Mouse (Mus musculus) c-Kit-positive CD71-positive TER-119-positive erythroid progenitor cells, embryonic 14.5 days (primary cell): ENCODE measurements at regions not wholly inside any gene's neighbourhood (a gene's known extent, or its start where the extent isn't known, plus 50 kb on each side); places are given as distances from the start of the nearest gene placed in this dataset.

Experiments
- DNase-seq: peaks from one replicate; pipeline ENCODE4 v3.0.0-alpha.2; 2013; ENCODE audit warnings: low spot score

DNA sequence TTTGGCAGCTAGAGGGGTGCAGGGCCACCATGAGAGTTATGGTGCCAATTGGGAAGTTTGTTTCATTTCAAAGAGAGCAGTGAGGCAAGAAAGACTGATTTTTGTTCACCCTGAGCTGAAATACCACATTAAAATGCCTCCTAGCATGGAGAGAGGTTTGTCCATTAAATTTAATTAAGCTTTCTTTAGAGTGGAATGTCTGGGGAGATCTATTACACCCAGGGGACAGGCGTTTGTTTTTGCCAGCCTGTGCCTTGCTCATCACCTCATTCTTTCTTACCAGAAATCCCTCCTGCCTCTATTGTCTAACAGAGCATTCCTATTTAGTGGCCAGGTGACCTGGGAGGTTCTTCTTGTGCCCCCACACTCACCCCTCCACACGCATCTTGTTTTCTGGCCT, 55.2 kb upstream of the Rcn1 start:
- DNase-seq = no peak

- DNase-seq = no peak
Measured at GRCm38 (mm10) chr2:105454836-105455235, 55.7 kb upstream of the Rcn1 start.

DNA sequence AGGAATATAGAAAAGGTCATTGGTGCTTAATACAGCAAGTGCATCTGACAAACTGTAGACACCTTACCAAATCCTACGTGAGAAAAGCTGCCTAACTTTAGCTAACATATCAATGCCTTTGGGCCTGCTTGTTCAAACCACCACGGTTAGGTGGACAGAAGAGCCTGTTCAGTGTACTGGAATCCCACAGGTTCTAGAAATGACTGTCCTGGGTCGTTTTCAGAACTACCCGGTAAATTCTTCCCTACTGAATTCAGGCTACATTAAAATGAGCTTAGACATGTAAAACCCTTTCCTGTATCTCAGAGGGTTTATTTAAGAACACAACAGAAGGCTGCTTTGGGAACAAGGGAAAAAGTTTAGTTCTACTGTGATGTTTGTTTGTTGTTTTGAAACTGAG, 59.5 kb upstream of the Rcn1 start:
- DNase-seq = no peak

DNA sequence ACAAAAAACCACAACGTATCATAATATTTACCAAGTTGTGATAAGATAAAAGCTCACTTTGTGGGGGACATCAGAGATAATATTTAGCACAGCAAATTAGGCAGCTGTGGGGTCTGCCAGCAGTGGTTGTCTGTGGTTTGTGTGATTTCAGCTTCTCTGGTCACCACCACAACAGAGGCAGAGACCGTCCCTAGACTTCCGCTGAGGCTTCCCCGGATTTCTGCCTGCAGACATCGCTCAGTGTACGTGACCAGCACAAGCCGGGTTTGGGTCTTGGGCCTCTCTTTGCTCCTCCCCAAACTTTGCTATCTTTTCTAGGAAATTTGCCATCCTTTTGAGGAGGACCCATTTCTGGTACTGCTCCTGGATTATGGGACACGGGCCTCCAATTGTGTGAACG, 60.4 kb upstream of the Rcn1 start:
- no peak for DNase-seq

GRCm38 (mm10) chr2:105465630-105466029, 66.5 kb upstream of the Rcn1 start:
- DNase-seq = no peak

- DNase-seq = peak; percentile 1
Measured at GRCm38 (mm10) chr2:105468930-105469329, 69.8 kb upstream of the Rcn1 start.

DNA sequence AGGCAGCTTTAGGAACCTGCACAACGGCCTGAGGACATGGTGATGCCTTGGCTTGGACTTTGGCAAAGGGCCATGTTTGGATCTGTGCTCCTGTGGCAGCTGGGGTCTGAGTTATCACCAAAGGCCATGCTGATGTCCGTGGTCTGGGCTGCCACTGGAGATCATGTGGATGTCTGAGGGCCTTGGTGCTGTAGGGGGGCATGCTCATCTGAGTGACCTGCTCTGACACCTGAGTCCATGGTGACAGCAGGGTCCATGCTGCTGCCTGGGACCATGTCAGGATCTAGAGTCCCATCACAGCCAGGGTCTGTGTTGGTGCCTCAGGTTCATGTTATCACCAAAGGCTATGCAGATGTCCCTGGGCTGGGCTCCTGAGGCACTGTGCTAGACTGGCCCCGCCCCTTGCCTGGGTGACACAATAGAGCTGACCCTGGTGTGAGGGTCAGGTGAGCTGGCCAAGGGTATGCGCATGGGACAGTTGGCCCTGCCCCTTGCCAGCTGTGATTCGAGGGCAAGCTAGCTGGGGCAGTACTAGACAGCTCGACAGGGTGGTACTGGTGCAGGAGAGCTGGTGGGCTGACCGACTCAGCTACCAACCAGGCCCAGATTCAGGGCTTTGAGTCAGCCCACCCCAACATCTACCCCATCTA, 77.0 kb upstream of the Rcn1 start:
- no peak for DNase-seq

DNA sequence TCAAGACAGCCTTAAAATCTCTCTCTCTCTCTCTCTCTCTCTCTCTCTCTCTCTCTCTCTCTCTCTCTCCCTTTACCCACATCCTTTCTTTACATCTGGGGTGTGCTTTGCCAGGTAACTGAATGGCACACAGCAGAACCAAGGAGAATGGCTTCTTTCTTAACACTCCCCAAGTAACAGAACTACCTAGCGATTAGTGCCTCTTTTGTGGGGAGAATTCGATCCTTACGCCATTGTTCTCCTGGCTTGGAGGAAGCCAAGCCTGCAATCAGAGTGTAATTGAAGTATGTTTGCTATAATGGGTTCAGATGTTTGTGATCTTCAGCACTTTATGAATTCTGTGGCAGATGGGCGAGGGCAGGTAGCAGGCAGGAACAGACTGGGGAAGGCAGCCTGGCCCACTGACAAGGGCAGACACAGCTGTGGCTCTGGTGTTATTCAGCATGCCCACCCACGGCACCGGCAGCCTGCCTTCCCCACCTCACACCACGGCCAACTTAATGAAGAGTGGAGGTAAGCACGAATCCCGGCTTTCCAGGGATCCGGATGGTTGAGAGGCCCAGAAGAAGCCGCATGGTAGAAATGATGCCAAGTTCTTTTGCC, 83.0 kb upstream of the Rcn1 start:
- DNase-seq = no peak

DNA sequence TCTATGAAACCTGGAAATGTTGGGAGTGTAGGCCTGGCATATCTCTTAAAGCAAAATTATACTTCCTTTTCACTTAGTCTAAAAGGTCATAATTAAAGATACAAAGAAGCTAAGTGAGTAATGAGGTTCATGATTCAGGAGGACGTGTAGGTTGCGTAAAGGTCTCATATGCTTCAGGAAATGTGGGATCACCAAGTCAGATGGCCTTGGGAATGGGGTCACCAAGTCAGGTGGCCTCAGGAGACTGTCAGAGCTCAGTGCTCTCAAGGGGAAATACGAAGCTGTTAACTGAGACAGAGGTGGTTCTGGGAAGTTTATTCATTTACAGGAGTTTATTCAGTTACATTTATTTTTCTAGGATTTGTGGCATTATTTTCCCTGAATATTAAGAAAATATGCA, 85.4 kb upstream of the Rcn1 start:
- DNase-seq = no peak

- no peak for DNase-seq
Measured at GRCm38 (mm10) chr2:105485286-105485685, 86.2 kb upstream of the Rcn1 start.

DNA sequence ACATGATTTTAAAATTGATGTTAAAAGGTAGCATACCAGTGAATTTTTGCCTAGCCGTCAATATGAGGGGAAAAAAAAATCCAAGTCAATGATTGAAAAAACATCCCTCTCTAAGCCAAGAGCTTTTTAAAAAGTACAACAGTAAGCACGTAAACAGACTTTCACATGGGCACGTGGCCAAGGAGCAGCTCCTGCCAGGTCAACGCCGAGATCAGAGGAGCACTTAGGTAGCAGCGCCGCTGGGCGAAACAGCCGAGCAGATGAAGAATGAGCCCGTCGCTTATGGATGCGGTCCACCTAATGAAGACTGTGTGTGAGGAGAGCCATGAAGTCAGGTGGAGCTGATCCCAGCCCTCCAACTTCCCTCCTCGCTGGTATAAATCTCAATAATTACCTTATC, 96.7 kb upstream of the Rcn1 start:
- no peak for DNase-seq

GRCm38 (mm10) chr2:105504197-105504596, 105.1 kb upstream of the Rcn1 start:
- no peak for DNase-seq

DNA sequence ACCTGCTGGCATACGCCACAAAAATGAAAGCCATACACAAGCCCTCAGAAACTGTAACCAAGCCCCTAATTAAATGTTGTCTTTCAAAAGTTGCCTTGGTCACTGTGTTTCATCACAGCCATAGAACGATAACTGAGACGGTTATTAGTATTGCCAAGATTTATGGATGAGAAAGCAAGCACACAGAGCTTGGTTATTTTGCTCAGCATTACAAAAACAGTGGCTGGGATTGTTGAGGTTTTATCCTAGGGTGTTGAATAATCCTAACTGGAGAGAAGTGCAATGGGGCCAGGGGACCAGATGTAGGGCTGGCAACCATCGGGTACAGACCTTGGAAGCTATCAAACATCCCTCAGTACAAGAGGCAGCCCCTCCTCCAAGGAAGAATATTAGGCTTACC, 106.4 kb upstream of the Rcn1 start:
- no peak for DNase-seq

- DNase-seq = no peak
Measured at GRCm38 (mm10) chr2:105507160-105507559, 108.0 kb upstream of the Rcn1 start.

DNA sequence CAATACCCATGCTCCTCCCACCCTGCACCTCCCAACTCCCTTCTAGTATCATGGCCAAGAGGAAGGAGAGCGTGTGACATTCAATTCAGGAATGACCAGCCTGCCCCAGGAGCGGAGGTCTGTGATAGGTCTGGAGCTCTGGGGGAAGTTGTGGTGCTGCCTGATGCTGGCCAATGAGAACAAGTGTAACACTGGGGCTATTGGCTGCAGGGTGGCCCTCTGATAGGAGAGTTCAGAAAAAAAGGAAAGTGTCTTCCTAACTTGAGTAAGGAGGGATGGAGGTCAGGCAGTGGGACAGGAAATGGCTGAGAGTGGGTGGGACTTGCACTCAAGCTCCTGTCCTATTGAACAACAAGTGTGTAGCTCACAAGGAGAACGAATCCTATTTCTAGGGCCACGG, 111.7 kb upstream of the Rcn1 start:
- DNase-seq = no peak

- no peak for DNase-seq
Measured at GRCm38 (mm10) chr2:105511690-105512089, 112.6 kb upstream of the Rcn1 start.

DNA sequence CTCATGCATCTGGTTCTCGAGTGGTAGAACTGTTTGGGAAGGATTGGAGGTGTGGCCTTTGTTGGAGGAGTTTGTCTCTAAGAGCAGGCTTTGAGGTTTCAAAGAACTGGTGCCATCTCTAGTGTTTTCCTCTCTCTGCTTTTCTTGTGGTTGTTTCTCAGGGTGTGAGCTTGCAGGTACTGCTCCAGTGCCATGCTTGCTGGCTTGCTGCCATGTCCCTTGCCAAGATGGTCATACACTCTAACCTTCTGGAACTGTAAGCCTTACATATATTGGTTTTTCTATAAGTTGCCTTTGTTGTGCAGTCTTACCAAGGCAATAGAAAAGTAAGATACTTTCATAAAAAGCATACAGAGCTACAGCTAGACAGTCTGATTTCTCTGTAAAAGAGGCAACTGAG, 115.1 kb upstream of the Rcn1 start:
- no peak for DNase-seq

GRCm38 (mm10) chr2:105514881-105515280, 115.8 kb upstream of the Rcn1 start:
- no peak for DNase-seq

DNA sequence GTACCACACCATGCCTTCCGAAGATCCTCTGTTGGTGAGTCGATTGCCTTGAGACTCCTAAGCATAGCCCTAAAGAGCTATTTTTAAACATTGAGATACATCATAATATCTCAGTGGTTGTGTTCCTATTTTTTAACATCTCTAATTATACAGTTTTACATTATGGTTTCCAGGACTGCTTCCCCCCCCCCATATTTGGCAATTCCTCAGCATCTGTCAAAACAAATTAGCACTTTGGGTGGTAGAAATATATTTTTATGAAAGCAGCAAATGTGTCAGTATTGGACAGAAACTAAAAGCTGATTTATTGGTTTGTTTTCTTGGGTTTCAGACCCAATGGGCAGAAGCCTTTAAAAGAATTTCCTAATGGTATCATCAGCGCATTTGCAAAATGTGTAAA, 116.2 kb upstream of the Rcn1 start:
- DNase-seq = no peak

DNA sequence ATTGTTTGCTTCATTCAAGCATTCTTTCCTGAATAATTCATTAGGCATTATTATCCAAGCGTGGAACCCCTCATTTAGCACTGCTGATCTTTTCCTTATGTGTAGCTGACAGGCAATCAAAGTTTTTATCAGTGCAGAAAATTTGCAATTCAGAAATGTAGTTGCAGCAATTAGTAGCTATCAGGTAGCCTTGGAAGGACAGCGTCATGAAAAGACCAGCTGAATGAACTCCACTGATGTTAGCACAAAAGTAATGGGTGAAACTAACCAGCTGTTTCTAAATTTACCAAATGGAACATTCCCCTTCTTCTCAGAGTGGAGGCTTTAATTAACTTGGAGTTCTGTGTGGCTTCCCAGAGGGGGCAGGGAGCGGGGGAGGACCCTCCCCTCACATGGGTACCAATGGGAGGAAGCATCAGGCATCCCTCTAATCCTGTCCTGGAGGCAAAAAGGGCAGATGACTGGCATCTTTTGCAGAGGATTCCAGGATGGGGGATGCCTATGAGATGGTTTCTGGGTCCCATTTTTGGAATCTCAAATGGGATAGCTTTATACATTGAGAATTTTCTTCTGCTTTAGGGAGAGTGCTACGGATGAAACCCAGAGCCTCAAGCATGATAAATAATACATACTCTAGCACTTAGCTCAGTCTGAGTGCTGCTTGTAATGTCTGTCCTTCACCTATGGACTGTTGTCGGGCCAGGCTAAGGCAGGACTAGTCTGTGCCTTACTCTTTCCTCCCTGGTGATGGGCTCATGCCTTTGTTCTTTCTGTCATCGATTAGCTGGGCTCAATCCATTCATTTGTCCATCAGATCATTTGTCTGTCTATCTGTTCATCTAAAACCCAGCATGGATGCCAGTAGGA, 117.4 kb upstream of the Rcn1 start:
- DNase-seq = no peak

DNA sequence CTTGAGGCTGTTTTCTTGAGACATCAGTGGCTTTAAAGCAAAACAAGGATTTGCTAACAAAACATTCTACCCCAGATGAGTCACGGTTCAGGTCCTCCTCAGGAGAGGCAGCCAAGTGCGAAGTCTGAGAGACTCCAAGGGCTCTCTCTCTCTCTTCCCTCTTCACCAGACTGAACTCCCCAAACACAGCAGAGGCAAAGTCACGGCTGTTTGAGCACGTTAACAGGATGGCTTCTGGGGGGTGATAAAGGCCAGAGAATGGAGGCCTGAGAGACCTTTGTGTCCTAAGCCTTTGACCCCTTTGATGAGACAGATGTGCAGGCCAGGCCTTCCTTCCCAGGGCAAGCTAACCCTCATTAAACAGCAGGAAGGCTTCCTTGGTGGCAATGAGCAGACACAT, 122.7 kb upstream of the Rcn1 start:
- DNase-seq = no peak

DNA sequence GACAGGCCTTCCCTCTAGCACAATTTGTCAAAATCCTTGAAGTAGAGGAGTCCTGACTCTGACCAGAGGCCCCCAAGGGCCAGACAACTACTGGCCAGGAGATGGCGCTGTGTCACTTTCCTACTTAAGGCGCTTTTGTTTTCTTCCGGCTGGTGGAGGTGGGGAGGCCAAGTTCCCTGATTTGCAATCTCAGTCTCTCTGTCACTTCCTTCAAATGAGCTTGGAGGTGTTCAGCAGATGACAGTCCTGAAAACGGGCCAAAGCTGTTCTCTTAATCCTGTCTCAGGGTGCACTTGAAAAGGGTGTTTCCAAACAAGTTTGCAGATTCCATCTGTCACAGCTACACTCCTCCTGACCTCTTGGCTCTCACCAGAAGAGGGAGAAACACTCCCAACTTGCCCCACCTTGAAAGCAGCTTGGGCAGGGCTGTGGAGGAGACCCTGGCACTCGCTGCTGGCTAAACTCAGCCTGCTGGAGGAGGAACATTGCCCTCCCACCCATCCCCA, 124.2 kb upstream of the Rcn1 start:
- DNase-seq = peak; percentile 17

- no peak for DNase-seq
Measured at GRCm38 (mm10) chr2:105525111-105525610, 126.0 kb upstream of the Rcn1 start.
